Mouse (Mus musculus) midbrain, postnatal 0 days (tissue): ENCODE data around the gene Zfp661. TPM values are rescaled to one million over a fixed set of nuclear protein-coding genes. Genes with fewer than 3 reads are reported as not detected.

ENCODE experiments used
- ATAC-seq: fragments of 200-750 bp; cut with Nextera tagmentation; 2 replicates; pipeline ENCODE4 v1.8.0; 2017; ENCODE audit warnings: moderate number of reproducible peaks, mild to moderate bottlenecking, moderate TSS enrichment, moderate library complexity; ENCODE audit not compliant: low FRiP score
- DNase-seq: peaks from one replicate; pipeline ENCODE4 v3.0.0-alpha.2; 2015; ENCODE audit warnings: low spot score
- H3K27ac ChIP-seq: fragments of 300-500 bp; sonication (generic); 2 replicates; pipeline ENCODE4 v1.5.1; 2014; ENCODE audit warnings: low read depth, mild to moderate bottlenecking, low read length, mixed read lengths
- H3K27me3 ChIP-seq: fragments of 300-500 bp; sonication (generic); 2 replicates; pipeline ENCODE4 v1.6.1; 2014; ENCODE audit warnings: low read length, control low read depth, mixed read lengths; ENCODE audit not compliant: insufficient read depth
- H3K36me3 ChIP-seq: fragments of 300-500 bp; sonication (generic); 2 replicates; pipeline ENCODE4 v1.6.1; 2014; ENCODE audit warnings: low read length, control low read depth, mixed read lengths; ENCODE audit not compliant: insufficient read depth
- H3K4me1 ChIP-seq: fragments of 300-500 bp; sonication (generic); 2 replicates; pipeline ENCODE4 v1.6.1; 2014; ENCODE audit warnings: mild to moderate bottlenecking, control low read depth, antibody characterized with exemption, low read length, mixed read lengths; ENCODE audit not compliant: insufficient read depth
- H3K4me2 ChIP-seq: fragments of 300-500 bp; sonication (generic); 2 replicates; pipeline ENCODE4 v1.6.1; 2014; ENCODE audit warnings: low read depth, mild to moderate bottlenecking, low read length, mixed read lengths; ENCODE audit not compliant: poor library complexity, severe bottlenecking
- H3K4me3 ChIP-seq: fragments of 300-500 bp; sonication (generic); 2 replicates; pipeline ENCODE4 v1.5.1; 2014; ENCODE audit warnings: low read depth, mild to moderate bottlenecking, low read length, moderate library complexity
- H3K9ac ChIP-seq: fragments of 300-500 bp; sonication (generic); replicated peaks from 2 replicates; pipeline ENCODE4 v1.6.1; 2014; ENCODE audit warnings: mild to moderate bottlenecking, low read length, moderate library complexity, mixed read lengths; ENCODE audit not compliant: poor library complexity, severe bottlenecking
- H3K9me3 ChIP-seq: fragments of 300-500 bp; sonication (generic); 2 replicates; pipeline ENCODE4 v1.6.1; 2016; ENCODE audit warnings: low read length, control low read depth
- CTCF ChIP-seq: IDR thresholded peaks from 2 replicates; pipeline ENCODE4 v1.5.1; 2016; ENCODE audit warnings: antibody characterized with exemption, mild to moderate bottlenecking
- WGBS: fragments of 180-500 bp; shearing (Covaris S2); extraction: QIAGEN DNeasy Blood & Tissue Kit; methylation state at CpG from one replicate; pipeline ENCODE4 v1.1.7; 2014; 5-methylcytosine and 5-hydroxymethylcytosine counted together
- polyA plus RNA-seq: library from polyadenylated mRNA; unstranded; fragments of >200 nt; fragmentation: Nextera tagmentation; extraction: Ambion mirVana; gene quantifications from 2 replicates; pipeline ENCODE4 v1.2.1, GENCODE M21; 2015
- total RNA-seq: library from RNA; depleted of rRNA; stranded (reverse); fragments of >200 nt; gene quantifications from 2 replicates; pipeline ENCODE4 v1.2.3, GENCODE M21; 2014

Zfp661 gene
- total and polyA plus RNA-seq, 2 experiments from 2014 or later: 3.7 to 7.0 TPM

DNA sequence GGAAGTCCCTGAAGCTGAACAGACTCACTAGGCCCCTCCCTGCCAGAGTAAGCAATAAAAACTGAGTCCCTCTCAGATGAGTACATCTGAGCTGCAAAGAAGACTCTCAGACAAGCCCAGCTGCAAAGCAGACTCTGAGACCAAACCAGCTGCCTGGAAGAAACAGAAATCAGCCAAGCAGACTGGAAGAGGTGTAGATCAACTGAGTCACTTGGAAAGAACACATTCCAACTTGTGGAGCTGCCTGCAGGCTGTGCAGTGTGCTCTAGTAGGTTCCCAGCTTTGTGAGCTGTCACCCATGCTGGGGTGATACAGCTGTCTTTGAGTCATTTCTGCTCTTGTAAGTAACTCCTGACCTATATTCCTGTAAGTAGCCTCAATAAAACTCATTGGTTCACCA, 37.2 kb downstream of the Zfp661 start:
- Histone ChIP-seq H3K27me3 (no peaks in the 10 kb centered on the region), H3K9ac (no peak overlapping the region), H3K4me1 (no peaks in the 10 kb centered on the region), H3K36me3 (no peaks in the 10 kb centered on the region), H3K27ac (no peak overlapping the region), H3K9me3 (no peaks in the 10 kb centered on the region), H3K4me2 (no peak overlapping the region), H3K4me3 (no peak overlapping the region)
- no peak for TF ChIP-seq CTCF
- DNase-seq (no peak), ATAC-seq (no peak)

DNA sequence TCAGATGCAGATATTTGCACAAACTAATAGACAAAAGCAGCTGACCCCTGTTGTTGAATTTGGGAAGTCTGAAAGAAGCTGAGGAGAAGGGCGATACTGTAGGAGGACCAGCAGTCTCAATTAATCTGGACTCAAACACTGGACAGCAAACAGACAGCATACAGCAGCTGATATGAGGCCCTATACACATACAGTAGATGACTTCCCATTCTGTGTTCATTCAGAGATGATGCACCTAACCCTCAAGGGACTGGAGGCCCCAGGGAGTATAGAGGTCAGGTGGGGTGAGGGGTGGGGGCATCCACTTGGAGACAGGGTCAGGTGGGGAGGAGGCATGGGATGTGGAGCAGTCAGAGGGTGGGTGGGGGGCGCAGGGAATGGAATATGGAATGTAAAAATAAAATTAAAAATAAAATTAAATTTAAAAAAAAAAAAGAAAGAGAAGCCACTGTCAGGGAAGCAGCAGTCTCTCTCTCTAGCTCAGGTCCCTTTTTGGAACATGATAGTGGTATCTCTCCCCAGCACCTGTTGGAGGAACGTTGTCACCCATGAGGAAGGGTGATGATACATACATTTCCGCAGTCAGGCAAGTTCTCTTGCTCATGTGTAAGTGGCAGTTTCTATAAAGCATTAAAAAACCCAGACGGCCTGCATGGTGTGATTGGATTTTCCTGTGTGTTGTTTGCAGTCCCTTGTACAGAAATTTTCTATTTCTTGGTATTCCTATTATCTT, 38.4 kb downstream of the Zfp661 start:
- H3K27me3 ChIP-seq: no peaks in the 10 kb centered on the region
- H3K27ac ChIP-seq: no peak overlapping the region
- H3K4me2 ChIP-seq: no peak overlapping the region
- TF ChIP-seq CTCF: no peak
- H3K4me1 ChIP-seq: no peaks in the 10 kb centered on the region
- 73% methylated on average over 5 of the region's 5 CpGs for WGBS
- H3K36me3 ChIP-seq: no peaks in the 10 kb centered on the region
- H3K4me3 ChIP-seq: no peak overlapping the region
- H3K9me3 ChIP-seq: no peaks in the 10 kb centered on the region
- no peak for DNase-seq
- H3K9ac ChIP-seq: no peak overlapping the region
- no peak for ATAC-seq

DNA sequence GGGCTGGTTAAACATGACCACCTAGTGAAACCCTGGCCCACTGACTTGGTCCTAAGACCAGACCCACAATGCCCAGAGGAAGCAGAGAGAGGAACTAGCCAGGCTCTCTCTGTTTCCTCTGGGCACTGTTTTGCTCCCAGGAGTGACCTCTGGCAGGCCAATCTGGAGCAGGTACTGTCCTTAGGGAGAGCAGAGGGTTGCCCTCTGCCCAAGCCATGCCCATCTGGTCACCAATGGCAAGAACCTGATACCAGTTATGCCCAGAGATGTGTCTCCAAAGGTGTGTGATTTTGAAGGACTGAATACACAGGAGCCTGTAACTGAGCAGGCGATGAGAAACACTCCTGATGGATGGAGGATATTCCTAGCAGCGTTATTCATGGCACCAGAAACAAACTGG, 45.2 kb downstream of the Zfp661 start:
- TF ChIP-seq CTCF: no peak
- Histone ChIP-seq H3K27ac (no peak overlapping the region), H3K9ac (no peak overlapping the region), H3K36me3 (no peaks in the 10 kb centered on the region), H3K4me1 (no peaks in the 10 kb centered on the region), H3K27me3 (peaks cover 30% of the 10 kb centered on the region), H3K4me2 (no peak overlapping the region), H3K9me3 (no peaks in the 10 kb centered on the region), H3K4me3 (no peak overlapping the region)
- DNase-seq (no peak), ATAC-seq (no peak)
- WGBS: 87% methylated on average over 2 of the region's 2 CpGs

DNA sequence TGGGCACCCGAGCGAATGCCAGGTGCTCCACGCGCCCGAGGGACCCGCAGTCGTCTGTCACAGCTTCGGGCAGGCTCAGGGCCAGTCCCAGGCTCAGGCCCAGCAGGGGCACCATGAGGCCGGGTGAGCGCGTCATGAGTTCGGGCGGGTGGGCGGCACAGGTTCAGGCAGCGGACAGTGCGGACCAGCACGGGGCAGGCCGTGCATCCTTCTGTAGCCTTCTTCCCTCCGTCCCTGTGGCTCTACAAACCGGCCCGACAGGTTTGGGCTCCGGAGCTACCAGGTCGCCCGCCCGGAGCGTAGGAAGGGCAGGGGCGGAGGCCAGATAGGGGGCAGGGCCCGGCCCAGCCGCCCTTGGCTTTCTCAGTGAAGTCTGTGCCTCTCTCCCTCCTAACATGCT, 45.7 kb downstream of the Zfp661 start, which contains the start of gene Prom2:
Gene Prom2 (minus strand): TSS at position 283 of the 400 bp plus-strand sequence.
- Histone ChIP-seq H3K27ac (no peak within 1 kb of the TSS), H3K36me3 (no peaks in the 10 kb centered on the region), H3K4me2 (peak within 1 kb of the TSS; percentile 24; the same call in 1 of the 2 replicates), H3K4me1 (no peaks in the 10 kb centered on the region), H3K4me3 (no peak within 1 kb of the TSS), H3K27me3 (peaks cover 30% of the 10 kb centered on the region), H3K9me3 (no peaks in the 10 kb centered on the region), H3K9ac (no peak within 1 kb of the TSS)
- DNase-seq (no peak), ATAC-seq (no peak)
- TF ChIP-seq CTCF: no peak
- WGBS: 5% methylated on average over 29 of the region's 29 CpGs

DNA sequence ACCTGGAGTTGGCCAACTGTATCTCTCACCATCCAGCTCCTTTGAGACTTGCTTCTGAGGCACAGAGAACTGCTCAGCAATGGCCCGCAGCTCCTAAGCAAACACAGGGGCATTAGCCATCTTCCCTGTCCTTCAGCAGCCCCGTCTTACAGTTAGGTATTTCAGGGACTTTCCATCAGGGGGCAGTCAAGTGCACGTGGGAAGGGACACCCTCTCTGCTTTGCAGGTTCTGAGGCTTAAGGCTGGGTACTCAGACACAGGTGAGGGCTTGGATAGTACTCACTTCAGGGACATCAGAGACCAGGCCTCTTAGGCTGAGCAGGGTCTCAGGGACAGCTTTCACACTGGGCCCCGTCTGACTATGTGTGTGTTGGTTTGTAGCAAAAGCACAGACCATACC, 47.4 kb downstream of the Zfp661 start:
- H3K4me1 ChIP-seq: no peaks in the 10 kb centered on the region
- TF ChIP-seq CTCF: peak; percentile 52
- no peak overlapping the region for H3K27ac ChIP-seq
- ATAC-seq (no peak), DNase-seq (peak; percentile 22)
- no peak overlapping the region for H3K4me3 ChIP-seq
- no peaks in the 10 kb centered on the region for H3K9me3 ChIP-seq
- H3K4me2 ChIP-seq: no peak overlapping the region
- 29% methylated on average over 4 of the region's 4 CpGs for WGBS
- H3K9ac ChIP-seq: no peak overlapping the region
- peaks cover 30% of the 10 kb centered on the region for H3K27me3 ChIP-seq
- no peaks in the 10 kb centered on the region for H3K36me3 ChIP-seq

DNA sequence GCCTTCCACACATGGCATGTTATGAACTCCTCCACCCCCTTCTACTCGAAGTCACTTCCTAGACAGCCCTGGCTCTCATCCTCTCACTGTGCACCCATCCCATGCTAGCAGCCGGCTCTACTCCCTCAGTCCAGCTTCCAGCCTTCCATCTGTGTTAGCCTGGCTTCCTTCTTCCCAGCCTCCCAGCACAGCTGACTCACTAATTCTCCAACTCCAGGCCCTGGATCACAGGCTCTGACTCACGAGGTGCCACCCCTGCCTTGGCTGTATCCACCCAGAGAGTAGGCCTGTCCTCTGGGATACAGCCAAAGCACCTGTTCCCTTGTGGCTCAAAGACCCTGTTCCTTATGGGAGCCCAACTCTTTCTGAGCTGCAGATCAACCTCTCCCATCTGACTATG, 49.3 kb downstream of the Zfp661 start:
- no peak overlapping the region for H3K4me2 ChIP-seq
- DNase-seq (no peak), ATAC-seq (no peak)
- H3K27ac ChIP-seq: no peak overlapping the region
- H3K4me3 ChIP-seq: no peak overlapping the region
- WGBS: 73% methylated on average over 3 of the region's 3 CpGs
- H3K36me3 ChIP-seq: no peaks in the 10 kb centered on the region
- no peaks in the 10 kb centered on the region for H3K9me3 ChIP-seq
- H3K9ac ChIP-seq: no peak overlapping the region
- H3K4me1 ChIP-seq: no peaks in the 10 kb centered on the region
- H3K27me3 ChIP-seq: peaks cover 27% of the 10 kb centered on the region
- TF ChIP-seq CTCF: no peak
